Mouse (Mus musculus) kidney, adult 8-10 months (tissue): ENCODE data around the gene Lrp3.
"Not testable (repeated sequence)": the region's sequence is repeated elsewhere in the genome, so short reads cannot be mapped to it uniquely, and the experiment has no call there.

Experiments used
- DNase-seq, 2 experiments: peaks; one replicate each; pipeline ENCODE4 v3.0.0; 2022

Lrp3 gene

DNA sequence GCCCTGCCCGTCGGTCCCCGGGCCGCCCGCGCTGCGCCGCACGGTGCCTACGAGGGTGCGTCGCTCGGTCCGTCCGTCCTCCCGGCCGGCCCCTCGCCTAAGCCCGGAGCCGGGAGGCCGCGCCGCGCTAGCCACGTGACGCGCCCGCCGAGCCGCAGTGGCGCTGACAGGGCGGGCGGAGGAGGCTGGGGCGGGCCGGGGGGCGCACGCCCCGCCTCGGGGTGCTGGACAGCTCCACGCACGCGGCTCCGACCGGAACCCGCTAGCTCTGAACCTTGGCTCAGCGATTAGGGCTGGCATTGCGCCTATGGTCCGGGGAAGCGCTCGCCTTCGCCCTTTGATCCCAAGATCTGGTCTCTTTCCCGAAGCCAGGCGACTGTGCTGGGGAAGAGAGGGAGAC lies at the start of gene Lrp3:
Gene Lrp3, minus strand, starts transcription at position 274 of the 400 bp plus-strand sequence.
- peak; percentile 87 to 92 for DNase-seq

DNA sequence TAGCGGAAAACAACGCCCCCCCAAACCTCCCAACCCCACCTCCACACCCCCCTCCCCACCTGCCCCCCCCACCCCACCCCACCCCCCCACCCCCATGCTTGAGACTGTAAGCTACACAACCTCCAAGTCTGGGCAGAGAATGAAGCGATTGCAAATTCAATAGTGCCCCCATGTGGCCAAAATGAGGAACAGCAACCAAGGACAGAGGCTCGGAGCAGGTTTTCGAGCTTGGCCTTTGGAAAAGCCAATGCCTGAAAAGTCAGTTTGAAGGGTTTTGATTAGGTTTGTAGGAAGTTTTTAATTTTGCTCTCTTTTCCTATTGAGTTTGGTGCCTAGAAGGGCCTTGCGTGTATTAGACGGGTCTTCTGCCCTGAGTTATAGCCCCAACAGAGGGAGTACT lies 49.4 kb upstream of the Lrp3 start:
- peak; percentile 53 for DNase-seq

DNA sequence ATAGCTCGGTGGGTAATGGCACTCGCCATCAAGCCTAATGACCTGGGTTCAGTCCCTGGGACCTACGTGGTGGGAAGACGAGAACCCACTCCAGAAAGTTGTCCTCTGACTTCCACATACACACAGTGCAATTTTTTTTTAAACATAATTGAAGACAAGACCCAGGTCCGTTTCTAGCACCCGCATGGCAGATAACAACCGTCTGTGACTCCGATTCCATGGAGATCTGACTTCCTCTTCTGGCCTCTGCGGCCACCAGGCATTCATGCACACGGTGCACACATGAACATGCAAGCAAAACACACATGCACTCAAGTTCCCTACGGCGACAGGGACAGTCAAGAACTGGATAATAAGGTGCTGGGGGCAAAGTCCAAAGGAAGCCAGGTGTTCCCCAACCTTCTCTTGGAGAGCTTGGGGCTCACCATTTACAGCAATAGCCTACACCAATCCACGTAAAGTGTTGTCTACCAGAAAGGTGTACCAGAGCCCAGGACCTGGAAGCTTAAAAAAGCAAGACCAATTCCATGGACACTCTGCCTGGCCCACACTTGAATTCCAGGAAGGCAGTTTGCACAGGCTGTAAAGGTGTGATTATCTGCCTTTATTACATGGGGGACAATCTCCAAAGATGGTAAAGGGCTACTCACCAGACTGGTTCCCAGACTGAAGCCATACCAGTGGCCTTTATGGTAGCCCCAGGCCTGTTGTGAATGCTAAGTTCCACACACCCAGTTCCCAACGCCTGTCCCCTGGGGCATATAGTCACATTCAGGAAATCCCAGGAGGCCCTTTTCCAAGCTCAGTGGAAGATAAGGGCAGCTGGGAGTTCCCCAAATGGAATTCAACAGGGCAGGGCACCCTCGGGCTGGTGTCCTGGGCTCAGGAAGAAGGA lies 48.5 kb upstream of the Lrp3 start:
- DNase-seq, result no peak

DNA sequence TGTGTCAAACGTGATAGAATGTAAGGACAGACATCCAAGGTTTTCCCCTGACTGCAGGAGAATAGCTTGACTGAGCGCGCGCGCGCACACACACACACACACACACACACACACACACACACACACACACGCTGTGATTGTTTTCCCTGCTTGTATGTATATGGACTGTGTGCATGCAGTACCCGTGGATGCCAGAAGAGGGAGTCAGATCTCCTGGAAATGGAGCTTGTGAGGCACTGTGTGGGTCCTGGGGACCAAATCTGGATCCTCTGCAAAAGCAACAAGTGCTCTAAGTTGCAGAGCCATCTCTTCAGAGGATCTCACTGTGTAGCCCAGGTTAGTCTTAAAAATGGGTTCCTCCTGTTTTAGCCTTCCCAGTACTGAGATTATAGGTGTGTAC lies 44.1 kb upstream of the Lrp3 start:
- no peak for DNase-seq

DNA sequence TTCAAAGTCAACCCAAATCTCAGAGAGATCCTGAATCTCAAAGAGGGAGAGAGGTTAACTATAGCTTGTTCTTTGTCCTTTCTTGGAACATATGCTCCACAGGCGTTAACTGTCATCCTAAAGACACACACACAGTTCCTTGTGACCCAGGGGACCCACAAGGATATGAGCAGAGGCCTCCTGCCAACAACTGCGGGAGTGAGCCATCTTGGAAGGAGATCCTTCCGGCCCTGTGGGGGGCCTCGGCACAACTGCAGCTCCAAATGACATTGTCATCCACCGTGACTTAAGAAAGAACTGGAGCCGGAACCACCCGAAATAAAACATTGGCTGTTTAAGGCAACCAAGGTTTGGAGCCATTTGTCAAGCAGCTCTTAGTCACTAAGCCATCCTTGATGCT lies 43.0 kb upstream of the Lrp3 start:
- DNase-seq, result no peak

DNA sequence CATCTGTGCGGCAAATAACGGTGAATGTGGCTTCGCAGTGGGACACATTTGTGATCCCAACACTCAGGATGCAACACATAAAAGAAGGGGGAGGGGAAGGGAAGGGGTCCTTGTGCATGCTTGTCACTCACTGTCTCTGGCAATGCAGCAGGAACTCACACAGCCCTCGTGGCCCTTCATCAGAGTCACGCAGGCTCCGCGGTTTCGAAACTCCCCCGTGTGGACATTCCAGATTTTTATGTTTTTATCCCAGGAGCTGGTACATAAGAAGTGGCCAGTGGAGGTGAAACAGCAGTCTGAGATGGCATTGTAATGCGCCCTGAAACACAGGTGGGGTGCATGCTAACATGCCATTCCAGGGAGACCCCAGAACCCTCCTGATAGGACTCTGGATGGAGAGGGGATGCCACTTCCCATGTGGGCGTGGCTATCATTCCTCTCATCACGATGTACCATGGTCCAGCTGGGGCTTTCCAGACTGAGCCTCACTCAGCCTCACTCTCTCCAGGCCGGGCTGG lies 36.8 kb upstream of the Lrp3 start:
- DNase-seq, result peak; percentile 23 to 51

DNA sequence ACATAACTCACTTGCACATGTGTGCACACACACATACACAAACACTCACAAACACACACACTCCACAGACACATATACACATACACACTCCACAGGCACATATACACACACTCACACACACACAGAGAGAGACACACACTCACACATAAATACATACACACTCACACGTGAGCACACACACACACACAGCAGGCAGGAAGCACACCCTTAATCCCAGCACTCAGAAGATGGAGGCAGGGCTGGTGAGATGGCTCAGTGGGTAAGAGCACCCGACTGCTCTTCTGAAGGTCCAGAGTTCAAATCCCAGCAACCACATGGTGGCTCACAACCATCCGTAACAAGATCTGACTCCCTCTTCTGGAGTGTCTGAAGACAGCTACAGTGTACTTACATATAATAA lies 22.6 kb upstream of the Lrp3 start:
- not testable (repeated sequence) for DNase-seq

DNA sequence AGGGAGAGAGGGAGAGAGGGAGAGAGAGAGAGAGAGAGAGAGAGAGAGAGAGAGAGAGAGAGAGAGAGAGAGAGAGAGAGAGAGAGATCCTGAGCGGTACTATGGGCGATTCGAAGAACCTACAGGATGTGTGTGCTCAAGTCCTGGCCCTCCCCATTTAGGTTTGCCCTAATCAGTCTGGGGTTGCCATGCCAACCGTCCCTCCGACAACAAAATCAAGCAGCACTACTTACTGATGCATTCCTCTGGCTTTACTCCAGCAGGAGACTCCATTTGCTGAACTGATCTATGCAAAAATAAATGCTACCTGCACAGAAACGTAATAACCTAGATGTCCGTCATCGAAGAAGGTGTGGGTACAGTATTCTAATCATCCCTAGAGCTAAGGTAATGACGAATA lies 20.0 kb upstream of the Lrp3 start:
- peak; percentile 47 to 55 for DNase-seq

DNA sequence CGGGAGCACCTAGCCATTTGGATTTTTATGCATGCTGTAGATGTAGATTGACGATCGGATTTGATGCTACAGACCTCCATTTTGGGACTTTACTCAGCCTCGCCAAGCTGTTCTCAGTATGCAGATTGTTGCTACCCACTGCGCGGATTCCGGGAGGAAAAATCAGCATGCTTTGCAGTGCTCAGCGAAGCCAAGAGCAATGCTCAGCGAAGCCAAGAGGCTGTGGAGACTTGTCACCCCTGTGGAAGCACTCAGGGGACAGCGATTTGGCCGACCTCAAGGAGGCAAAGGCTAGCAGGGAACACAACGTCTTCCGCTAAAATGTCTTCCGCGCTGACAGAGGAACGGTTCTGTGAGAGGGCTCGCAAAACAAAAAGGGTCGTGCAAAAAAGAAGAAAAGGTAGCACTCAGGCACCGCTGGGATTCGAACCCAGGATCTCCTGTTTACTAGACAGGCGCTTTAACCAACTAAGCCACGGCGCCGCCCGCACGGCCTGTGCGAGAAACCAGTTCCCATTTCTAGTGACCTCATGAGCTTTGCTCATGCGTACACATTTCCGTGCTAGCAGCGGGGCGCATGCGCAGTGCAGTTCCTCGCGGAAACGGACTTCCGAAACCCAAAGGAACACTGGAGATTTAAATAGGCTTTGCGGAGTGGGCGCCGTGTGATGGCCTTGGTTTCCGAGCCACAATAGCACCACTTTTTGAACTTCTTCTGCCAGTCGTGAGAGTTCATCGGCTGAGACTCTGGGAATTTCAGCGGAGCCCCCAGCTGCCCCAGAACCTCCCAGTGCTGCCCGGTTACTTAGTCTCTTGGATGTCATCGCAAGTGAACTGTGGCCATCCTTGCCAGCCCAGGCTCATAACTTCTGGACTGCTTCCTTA lies 19.3 kb upstream of the Lrp3 start:
- DNase-seq, result peak; percentile 97 to 99

DNA sequence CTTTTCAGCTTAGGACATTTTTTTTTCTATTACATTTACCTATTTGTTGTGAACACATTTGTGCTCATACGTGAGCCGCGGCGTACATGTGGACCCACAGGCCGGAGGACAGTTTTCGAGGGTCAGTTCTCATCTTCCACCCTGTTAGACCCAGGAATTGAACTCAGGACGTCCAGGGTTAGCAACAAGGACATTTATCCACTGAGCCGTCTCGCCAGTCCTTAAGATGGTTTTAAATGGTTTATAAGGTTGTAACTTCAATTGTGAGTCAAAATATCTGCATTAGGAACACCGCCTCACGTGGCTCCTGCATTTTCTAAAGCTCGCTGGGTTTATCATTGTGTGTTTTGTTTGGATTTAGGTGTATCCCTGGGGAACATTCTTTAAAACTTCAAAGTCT lies 18.6 kb upstream of the Lrp3 start:
- DNase-seq, result no peak

DNA sequence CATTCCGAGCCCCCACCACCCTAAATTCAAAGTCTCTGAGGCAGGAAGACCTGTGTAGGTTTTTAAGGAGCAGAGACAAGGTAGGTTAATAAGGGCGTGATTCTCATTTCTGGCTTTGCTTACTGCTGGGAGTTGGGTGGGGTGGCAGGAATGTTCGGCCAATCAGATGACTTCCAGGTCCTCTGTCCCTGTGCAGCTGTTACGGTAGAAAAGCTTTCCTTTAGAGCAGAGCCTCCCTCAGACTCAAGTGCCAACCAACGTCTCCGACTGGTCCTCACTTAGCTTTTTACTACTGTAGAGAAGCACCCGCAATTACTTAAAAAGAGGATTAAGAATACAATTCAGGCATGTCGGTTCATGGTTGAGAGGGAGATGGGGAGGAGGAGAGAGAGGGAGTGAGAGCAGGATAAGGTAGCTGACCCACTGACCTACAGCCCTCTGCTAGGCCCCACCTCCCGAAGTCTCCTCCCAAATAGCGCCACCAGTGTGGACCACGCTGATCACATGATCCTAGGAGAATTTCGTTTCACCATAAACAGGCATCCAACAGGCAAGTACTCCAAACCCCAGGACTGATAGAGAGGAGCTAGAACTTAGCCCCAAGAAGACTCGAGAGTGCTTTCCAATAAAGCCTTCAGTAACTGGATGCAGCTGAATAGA lies 17.6 kb upstream of the Lrp3 start:
- no peak for DNase-seq

DNA sequence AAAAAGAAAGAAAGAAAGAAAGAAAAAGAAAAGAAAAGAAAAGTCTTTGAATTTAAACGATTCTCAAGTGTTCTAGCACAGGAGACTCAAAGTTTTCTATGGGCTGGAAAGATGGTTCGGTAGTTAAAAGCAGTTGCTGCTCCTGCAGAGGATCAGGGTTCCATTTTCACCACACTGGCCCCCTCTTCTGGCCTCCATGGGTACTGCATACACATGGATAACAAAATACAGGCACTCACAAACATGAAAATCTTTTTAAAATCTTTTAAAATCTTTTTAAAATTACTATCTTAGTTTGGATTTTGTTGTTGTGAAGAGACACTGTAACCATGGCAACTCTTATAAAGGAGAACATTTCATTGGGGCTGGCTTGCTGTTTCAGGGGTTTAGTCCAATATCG lies 15.0 kb upstream of the Lrp3 start:
- peak in 1 of 2 experiments; percentile 20 for DNase-seq

DNA sequence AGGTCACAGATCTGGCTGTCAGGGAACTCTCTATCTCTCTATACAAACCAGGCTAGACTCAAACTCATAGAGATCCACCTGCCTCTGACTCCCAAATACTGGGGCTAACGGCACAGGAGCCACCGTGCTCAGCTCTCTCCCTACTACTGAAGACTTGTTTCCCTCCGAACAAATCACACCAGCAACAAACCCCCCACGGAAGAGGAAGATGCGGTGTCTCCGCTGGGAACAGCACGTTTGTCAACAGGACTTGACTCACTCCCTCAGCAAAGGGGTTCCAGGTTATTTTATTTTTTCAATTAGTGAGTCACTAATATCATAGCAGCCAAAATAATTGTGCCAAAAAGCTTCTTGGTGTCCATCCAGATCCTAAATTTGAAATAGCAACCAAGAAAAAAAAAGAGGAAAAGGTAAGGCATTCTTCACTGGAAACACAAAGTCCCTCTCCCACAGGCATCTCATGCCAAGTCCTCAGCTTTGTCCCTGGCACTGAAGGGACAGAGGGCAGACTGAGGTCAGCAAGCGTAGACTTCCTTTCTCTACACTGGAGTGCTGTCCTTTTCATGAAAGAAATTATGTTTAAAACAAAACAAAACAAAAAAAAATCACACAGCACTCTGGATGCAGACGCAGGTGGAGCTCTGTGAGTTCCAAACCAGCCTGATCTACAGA lies 5.5 kb upstream of the Lrp3 start:
- DNase-seq, result peak; percentile 36 to 42

DNA sequence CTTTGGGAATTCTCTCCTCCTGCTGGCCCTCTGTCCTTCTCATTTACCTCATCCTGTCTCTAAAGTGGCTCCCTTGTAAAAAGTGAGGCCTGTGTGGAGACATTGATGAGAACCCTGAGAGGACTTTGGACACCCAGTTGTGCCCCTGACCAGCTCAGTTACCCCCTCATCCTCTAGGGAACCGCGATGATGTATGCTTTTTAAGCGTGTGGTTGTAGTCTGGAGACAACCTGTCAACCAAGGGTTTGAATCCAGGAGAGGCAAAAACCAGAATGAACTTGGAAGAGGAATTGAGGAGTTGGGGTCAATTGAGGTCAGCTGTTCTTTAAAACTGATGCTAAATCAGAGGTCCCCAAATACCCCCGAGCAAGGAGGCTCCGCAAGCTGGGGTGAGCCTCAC lies 433 bp upstream of the Lrp3 start:
- no peak for DNase-seq

DNA sequence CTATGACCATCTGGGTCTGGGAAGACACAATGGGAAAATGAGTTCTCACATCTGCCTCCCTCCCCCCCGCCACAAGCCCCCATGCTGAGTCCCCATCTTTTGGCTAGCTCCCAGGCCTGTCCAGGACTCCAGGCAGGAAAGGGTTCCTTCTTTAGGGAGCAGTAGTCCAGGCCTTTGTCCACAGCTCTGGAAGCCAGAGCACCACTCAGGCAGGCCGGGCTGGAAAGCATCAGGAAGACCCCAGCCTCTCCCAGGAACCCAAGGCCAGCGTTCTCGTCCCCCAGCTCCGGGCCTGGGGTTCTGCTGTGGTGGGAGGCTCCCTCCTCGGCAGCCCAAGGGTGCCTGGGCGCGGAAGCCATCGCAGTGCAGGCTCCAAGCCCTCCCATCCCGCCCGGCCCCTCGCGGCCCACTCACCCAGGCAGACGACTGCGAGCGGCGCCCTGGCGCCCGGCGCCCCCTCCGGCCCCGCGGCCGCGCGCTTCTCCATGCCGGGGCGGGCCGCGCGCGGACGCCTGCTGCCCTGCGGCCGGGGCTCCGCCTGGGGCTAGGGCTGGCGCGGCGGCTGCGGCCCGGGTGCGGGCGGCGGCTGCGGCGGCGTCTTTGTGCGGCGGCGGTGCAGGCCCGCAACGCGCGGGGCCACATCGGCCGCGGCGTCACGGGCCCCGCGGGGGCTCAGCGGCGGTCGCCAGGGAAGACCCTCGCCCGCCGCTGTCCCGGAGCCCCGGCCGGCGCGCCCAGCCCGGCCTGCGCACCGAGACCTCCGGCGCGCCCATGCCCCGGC lies 666 bp downstream of the Lrp3 start:
- no peak for DNase-seq

DNA sequence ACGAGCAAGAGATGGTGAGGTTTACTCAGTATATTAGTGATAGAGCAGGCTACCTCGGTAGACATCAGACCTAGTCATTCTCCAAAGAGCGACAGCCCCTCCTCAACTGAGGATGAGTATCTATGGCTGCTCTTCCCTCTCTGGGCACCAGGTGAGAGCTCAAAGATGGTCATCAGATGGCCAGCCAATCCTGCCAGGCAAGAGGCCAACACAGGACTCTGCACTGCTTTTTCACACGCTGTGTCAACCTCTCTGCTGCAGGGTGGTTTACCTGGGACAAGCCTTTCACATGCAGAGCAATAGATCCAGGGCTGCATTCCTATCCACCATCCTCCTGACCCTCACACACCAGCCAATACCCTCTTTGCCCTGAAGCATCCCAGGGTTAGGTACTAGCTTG lies 3.5 kb downstream of the Lrp3 start:
- no peak for DNase-seq

DNA sequence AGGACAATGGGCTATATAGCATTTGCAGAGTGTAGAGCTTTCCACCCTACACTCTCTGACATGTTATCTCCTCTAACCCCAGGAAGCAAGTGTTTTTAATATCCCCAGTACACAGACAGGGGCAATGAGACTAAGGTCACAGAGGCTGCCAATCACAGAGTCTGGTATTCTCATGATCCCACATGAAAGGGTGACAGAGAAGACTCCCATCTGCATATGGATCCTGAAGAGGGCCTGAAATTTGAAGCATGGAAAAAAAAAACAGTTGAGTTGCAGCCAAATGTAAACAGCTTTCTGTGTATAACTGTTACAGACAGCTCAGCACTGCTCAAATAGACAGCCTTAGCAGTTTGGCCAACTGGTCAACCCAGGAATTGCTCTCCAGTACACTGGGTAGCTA lies 15.5 kb downstream of the Lrp3 start:
- DNase-seq, result no peak

DNA sequence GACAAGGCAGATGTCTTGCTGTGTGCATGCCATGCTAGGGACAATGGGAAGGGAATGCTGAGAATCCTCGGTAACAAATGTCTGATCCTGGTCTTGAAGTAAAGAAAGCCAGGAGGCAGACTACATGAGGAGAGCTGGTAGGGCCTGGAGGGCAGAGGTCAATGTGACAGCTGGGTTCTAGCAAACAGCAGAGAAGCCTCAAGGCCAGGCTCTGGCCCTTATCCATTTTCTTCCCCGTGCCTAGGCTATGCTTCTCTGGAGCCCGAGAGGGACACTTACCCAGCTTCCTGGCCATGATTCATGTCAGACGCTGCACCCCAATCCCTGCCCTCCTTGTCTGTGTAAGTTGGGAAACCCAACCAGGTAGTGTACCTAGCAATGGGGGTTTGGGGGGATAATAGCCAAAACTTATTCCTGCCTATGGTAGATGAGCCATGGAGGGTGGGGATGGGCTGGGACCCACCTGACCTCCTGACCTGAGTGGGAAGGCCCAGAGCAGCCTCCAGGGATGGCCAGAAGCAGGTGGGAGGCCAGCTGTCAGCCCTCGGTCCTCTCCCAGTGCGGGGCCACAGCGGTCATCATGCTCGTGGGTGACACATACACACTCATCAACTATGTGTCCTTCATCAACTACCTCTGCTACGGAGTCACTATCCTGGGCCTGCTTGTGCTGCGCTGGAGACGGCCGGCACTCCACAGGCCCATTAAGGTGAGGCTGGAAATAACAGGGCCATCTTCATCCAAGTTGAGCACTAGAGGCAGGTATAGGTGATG lies 16.1 kb downstream of the Lrp3 start:
- no peak for DNase-seq

DNA sequence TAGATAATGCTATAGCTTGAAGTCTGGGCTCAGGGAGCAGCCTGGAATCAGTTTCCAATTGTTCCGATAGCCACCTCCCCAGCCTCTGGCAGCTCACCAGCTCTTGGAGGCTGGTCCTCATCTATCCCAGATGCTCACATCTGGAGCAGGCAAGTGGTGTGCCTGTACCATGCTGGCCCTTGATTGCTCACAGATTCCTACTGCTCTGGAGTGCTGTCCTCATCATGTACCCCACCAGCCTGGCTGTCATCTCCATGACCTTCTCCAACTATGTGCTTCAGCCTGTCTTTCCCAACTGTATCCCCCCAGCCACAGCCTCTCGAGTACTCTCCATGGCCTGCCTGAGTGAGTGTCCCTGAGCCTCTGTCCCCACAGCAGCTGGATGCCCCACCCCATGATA lies 18.3 kb downstream of the Lrp3 start:
- no peak for DNase-seq

DNA sequence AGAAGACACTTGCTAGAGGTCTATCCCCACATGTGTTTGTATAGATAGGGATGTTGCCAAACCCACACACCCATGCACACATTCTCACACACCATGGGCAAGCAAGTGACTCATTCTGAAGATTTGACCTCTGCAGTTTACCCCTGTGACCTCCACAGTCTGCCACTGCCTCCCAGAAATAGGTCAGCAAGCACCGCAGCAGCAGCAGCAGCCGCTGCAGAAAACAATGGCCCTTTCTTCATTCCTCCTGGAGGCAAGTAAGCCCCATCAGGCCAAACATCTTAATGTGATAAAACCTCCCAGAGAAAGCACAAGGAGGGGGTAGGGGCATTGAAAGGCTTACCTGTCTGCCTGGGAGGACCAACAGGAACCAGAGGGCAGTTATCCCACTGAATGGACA lies 24.0 kb downstream of the Lrp3 start:
- DNase-seq, result no peak

DNA sequence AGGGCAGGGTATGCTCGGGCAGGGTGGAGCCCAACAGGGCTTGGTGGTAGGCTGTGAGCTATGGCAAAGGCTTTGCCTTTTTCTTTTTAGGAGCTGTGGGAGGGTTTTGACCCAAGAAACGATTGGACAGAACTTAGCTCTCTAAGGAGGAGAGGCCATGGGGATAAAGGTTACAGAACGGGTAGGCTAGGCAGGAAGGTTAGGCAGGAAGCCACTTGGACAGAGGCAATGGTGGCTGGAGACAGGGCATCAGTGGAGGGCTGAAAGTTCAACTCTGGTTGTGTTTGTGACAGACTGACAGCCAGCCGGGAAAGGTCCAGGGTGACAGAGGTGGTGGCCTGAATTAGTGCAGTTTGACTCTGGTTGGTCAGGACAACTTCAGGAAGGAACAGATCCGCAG lies 25.6 kb downstream of the Lrp3 start:
- no peak for DNase-seq
